Comparison of ENCODE assay signal across 8 mouse cellular contexts in genomic region chr3:109026991-109027470, GRCm38 (mm10). TPM values are rescaled to one million over a fixed set of nuclear protein-coding genes. Genes with fewer than 3 reads are reported as not detected.
DNase-seq lines count a peak whose midpoint lies in the region; ATAC-seq lines count a peak whose summit lies in the region.

No protein-coding gene starts in this region.

- WGBS in embryonic facial prominence, embryonic 14.5 days, result under 1% methylated on average over 19 of the region's 51 CpGs
- 5% methylated on average over 51 of the region's 51 CpGs for WGBS in heart, embryonic 12.5 days
- WGBS in limb, embryonic 10.5 days, result 4% methylated on average over 51 of the region's 51 CpGs
- 0% methylated on average over 50 of the region's 51 CpGs for WGBS in midbrain, embryonic 10.5 days
- WGBS in stomach, embryonic 15.5 days, result under 1% methylated on average over 50 of the region's 51 CpGs

- intact Hi-C loops in left cerebral cortex, postnatal 4 days (cut with DNase I), result no loop called here

- ATAC-seq in embryonic facial prominence, embryonic 14.5 days (ENCODE audit: low read depth), result peak; percentile 83
- ATAC-seq in heart, embryonic 12.5 days (ENCODE audit: insufficient number of reproducible peaks, low FRiP score), result peak; percentile 86
- peak; percentile 51 for ATAC-seq in stomach, embryonic 15.5 days (ENCODE audit: insufficient read depth, low FRiP score, low read depth)

- peak overlapping the region; percentile 73 for H3K4me2 ChIP-seq in embryonic facial prominence, embryonic 14.5 days (ENCODE audit: low read depth, low read length)
- H3K4me2 ChIP-seq in heart, embryonic 12.5 days, result peak overlapping the region; percentile 84
- H3K4me2 ChIP-seq in stomach, embryonic 15.5 days, result peak overlapping the region; percentile 81

- H3K27ac ChIP-seq in embryonic facial prominence, embryonic 14.5 days (replicated peaks; ENCODE audit: low read depth, low read length), result peak overlapping the region; percentile 92
- peak overlapping the region; percentile 78 for H3K27ac ChIP-seq in heart, embryonic 12.5 days (ENCODE audit: poor library complexity, severe bottlenecking)
- peak overlapping the region; percentile 92 for H3K27ac ChIP-seq in limb, embryonic 10.5 days
- H3K27ac ChIP-seq in midbrain, embryonic 10.5 days (replicated peaks), result peak overlapping the region; percentile 86
- H3K27ac ChIP-seq in stomach, embryonic 15.5 days, result peak overlapping the region; percentile 93

- peak; percentile 44 for DNase-seq in left cerebral cortex, postnatal 4 days
- DNase-seq in left cerebral cortex, adult 11 months (ENCODE audit: low spot score), result no peak
- DNase-seq in adrenal gland, postnatal 10 days, result peak; percentile 55
- DNase-seq in embryonic facial prominence, embryonic 14.5 days (ENCODE audit: low spot score), result peak; percentile 66
- peak; percentile 73 for DNase-seq in limb, embryonic 10.5 days (ENCODE audit: low spot score)
- peak; percentile 75 for DNase-seq in midbrain, embryonic 10.5 days (ENCODE audit: low spot score)

- no peaks in the 10 kb centered on the region for H3K36me3 ChIP-seq in embryonic facial prominence, embryonic 14.5 days (ENCODE audit: control insufficient read depth, insufficient read depth, low read length)
- no peaks in the 10 kb centered on the region for H3K36me3 ChIP-seq in heart, embryonic 12.5 days
- H3K36me3 ChIP-seq in limb, embryonic 10.5 days, result no peaks in the 10 kb centered on the region
- H3K36me3 ChIP-seq in midbrain, embryonic 10.5 days, result no peaks in the 10 kb centered on the region
- no peaks in the 10 kb centered on the region for H3K36me3 ChIP-seq in stomach, embryonic 15.5 days

- H3K4me1 ChIP-seq in embryonic facial prominence, embryonic 14.5 days (ENCODE audit: control insufficient read depth, insufficient read depth, low read length), result peaks cover 26% of the 10 kb centered on the region
- peaks cover 15% of the 10 kb centered on the region; the same call in 1 of the 2 replicates for H3K4me1 ChIP-seq in heart, embryonic 12.5 days (replicated peaks)
- peaks cover 48% of the 10 kb centered on the region for H3K4me1 ChIP-seq in limb, embryonic 10.5 days
- H3K4me1 ChIP-seq in midbrain, embryonic 10.5 days, result peaks cover 54% of the 10 kb centered on the region
- peaks cover 19% of the 10 kb centered on the region; the same call in 1 of the 2 replicates for H3K4me1 ChIP-seq in stomach, embryonic 15.5 days

- peak overlapping the region; percentile 48 for H3K4me3 ChIP-seq in embryonic facial prominence, embryonic 14.5 days (ENCODE audit: low read depth, low read length)
- H3K4me3 ChIP-seq in heart, embryonic 12.5 days, result peak overlapping the region; percentile 74
- H3K4me3 ChIP-seq in limb, embryonic 10.5 days, result peak overlapping the region; percentile 69
- H3K4me3 ChIP-seq in midbrain, embryonic 10.5 days, result peak overlapping the region; percentile 70
- H3K4me3 ChIP-seq in stomach, embryonic 15.5 days (replicated peaks), result peak overlapping the region; percentile 75

- peak overlapping the region; percentile 78 for H3K9ac ChIP-seq in embryonic facial prominence, embryonic 14.5 days (ENCODE audit: low read depth, low read length)
- peak overlapping the region; percentile 91 for H3K9ac ChIP-seq in heart, embryonic 12.5 days
- peak overlapping the region; percentile 80 for H3K9ac ChIP-seq in stomach, embryonic 15.5 days

- no peaks in the 10 kb centered on the region for H3K9me3 ChIP-seq in embryonic facial prominence, embryonic 14.5 days (ENCODE audit: control insufficient read depth, low read length)
- H3K9me3 ChIP-seq in heart, embryonic 12.5 days (replicated peaks), result no peaks in the 10 kb centered on the region
- no peaks in the 10 kb centered on the region for H3K9me3 ChIP-seq in limb, embryonic 10.5 days (replicated peaks)
- H3K9me3 ChIP-seq in midbrain, embryonic 10.5 days (replicated peaks), result no peaks in the 10 kb centered on the region
- H3K9me3 ChIP-seq in stomach, embryonic 15.5 days, result no peaks in the 10 kb centered on the region

- H3K27me3 ChIP-seq in embryonic facial prominence, embryonic 14.5 days (replicated peaks; ENCODE audit: control insufficient read depth, insufficient read depth, low read length), result no peaks in the 10 kb centered on the region
- H3K27me3 ChIP-seq in heart, embryonic 12.5 days (replicated peaks), result no peaks in the 10 kb centered on the region
- H3K27me3 ChIP-seq in limb, embryonic 10.5 days (ENCODE audit: low read depth, poor library complexity, severe bottlenecking), result 0 out of 2 replicates have a peak, but pooled peaks cover 6% of the 10 kb centered on the region
- H3K27me3 ChIP-seq in midbrain, embryonic 10.5 days (ENCODE audit: low read depth, poor library complexity, severe bottlenecking), result peaks cover 5% of the 10 kb centered on the region
- H3K27me3 ChIP-seq in stomach, embryonic 15.5 days (replicated peaks), result no peaks in the 10 kb centered on the region

RNA-seq across cellular contexts. Expression of gene Fam102b, which starts 0.4 kb away (rescaled TPM):
- 10 to 100 TPM; 83.0 to 84.2 TPM for total RNA-seq in left cerebral cortex, postnatal 4 days (2021)
- total RNA-seq in adrenal gland, postnatal 10 days (2021), result 10 to 100 TPM; 14.8 to 18.0 TPM
- polyA plus RNA-seq in embryonic facial prominence, embryonic 14.5 days (2014; fragmentation: Nextera tagmentation; extraction: Ambion mirVana), result 16.0 and 18.0 TPM in 2 replicates
- polyA plus RNA-seq in heart, embryonic 12.5 days (2016; fragmentation: Nextera tagmentation; extraction: Ambion mirVana), result 7.4 and 8.3 TPM in 2 replicates
- 4.4 and 4.9 TPM in 2 replicates for polyA plus RNA-seq in limb, embryonic 10.5 days (2016; fragmentation: Nextera tagmentation; extraction: Ambion mirVana)
- 4.2 and 5.3 TPM in 2 replicates for polyA plus RNA-seq in midbrain, embryonic 10.5 days (2016; fragmentation: Nextera tagmentation; extraction: Ambion mirVana)
- 15.6 and 16.5 TPM in 2 replicates for polyA plus RNA-seq in stomach, embryonic 15.5 days (2015; fragmentation: Nextera tagmentation; extraction: Ambion mirVana)

RNA-seq across cellular contexts. Expression of gene Slc25a54, which starts 53.2 kb away (rescaled TPM):
- not detected for total RNA-seq in left cerebral cortex, postnatal 4 days (2021)
- total RNA-seq in adrenal gland, postnatal 10 days (2021), result not detected
- not detected in 2 replicates for polyA plus RNA-seq in embryonic facial prominence, embryonic 14.5 days (2014; fragmentation: Nextera tagmentation; extraction: Ambion mirVana)
- not detected in 2 replicates for polyA plus RNA-seq in heart, embryonic 12.5 days (2016; fragmentation: Nextera tagmentation; extraction: Ambion mirVana)
- polyA plus RNA-seq in limb, embryonic 10.5 days (2016; fragmentation: Nextera tagmentation; extraction: Ambion mirVana), result not detected in 2 replicates
- not detected in 2 replicates for polyA plus RNA-seq in midbrain, embryonic 10.5 days (2016; fragmentation: Nextera tagmentation; extraction: Ambion mirVana)
- not detected in 2 replicates for polyA plus RNA-seq in stomach, embryonic 15.5 days (2015; fragmentation: Nextera tagmentation; extraction: Ambion mirVana)
